Comparison of ENCODE assay signal across 7 mouse cellular contexts in the genomic region with DNA sequence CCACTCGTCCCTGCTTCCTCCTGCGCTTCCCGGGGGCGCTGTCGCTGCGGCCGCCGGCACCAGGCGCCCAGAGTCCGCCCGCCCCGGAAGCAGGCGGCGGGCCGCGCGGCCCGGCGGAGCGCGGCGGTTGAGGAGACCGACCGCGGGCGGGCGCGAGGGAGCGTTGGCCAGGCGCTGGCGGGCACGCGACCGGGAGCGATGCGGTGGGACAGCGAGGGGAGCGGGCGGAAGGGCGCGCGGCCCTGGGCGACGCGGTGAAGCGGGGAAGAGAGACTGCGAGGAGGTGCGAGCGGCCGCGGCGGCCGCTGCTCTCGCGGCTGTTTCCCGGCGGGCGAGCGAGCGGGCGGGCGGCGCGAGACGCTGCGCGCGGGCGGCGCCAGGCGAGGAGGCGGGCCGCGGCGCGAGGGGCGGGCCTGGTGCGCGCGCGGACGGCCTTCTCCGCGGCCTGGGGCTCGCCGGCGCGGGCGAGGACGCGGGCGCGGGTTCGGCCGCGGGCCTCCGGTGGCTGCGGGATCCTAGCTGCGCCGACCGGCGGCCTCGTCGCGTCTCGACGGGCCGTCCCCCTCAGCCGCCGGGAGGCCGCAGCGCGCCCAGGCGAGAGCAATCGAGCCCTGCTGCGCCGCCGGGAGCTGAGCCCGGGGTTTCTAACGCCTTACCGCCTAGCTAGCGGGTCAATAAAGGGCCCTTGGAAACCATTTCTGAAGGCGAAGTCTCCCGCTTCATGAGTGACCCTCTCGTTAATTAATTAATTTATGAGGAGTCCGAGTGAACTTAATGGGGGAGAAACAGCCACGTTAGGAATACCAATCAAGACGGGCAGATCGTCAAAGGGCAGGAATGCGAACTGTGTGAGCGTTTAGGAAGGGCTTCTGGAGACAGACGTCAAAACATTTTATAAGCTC. TPM values are rescaled to one million over a fixed set of nuclear protein-coding genes. Genes with fewer than 3 reads are reported as not detected.
A peak's percentile ranks its signal among the peaks of the same experiment; 100 is the strongest.
DNase-seq lines count a peak whose midpoint lies in the region; ATAC-seq and TF ChIP-seq lines count a peak whose summit lies in the region.

A gene (minus strand): TSS at position 326 of the 902 bp plus-strand sequence.

- DNase-seq in adrenal gland, postnatal 10 days, result peak; percentile 88
- peak; percentile 83 for DNase-seq in embryonic facial prominence, embryonic 10.5 days (ENCODE audit: low spot score)
- DNase-seq in left cerebral cortex, postnatal 36 days (ENCODE audit: low spot score in 2 of 2), result peak; percentile 81 to 88
- DNase-seq in midbrain, embryonic 10.5 days (ENCODE audit: low spot score), result peak; percentile 79
- DNase-seq in right cerebral cortex, postnatal 4 days, result peak; percentile 72

- 0 out of 2 replicates have a peak, but pooled peaks cover 3% of the 10 kb centered on the region for H3K36me3 ChIP-seq in embryonic facial prominence, embryonic 10.5 days (replicated peaks)
- no peaks in the 10 kb centered on the region for H3K36me3 ChIP-seq in intestine, postnatal 0 days (ENCODE audit: control insufficient read depth, insufficient read depth)
- no peaks in the 10 kb centered on the region for H3K36me3 ChIP-seq in midbrain, embryonic 10.5 days

- peak within 1 kb of the TSS; percentile 98 for H3K27ac ChIP-seq in embryonic facial prominence, embryonic 10.5 days (replicated peaks)
- H3K27ac ChIP-seq in intestine, postnatal 0 days (ENCODE audit: low read depth, low read length), result peak within 1 kb of the TSS; percentile 99
- peak within 1 kb of the TSS; percentile 98 for H3K27ac ChIP-seq in midbrain, embryonic 10.5 days (replicated peaks)

- no peaks in the 10 kb centered on the region for H3K27me3 ChIP-seq in embryonic facial prominence, embryonic 10.5 days (replicated peaks; ENCODE audit: low read depth, poor library complexity, severe bottlenecking)
- no peaks in the 10 kb centered on the region for H3K27me3 ChIP-seq in intestine, postnatal 0 days (replicated peaks; ENCODE audit: control insufficient read depth, insufficient read depth, low read length)
- H3K27me3 ChIP-seq in midbrain, embryonic 10.5 days (ENCODE audit: low read depth, poor library complexity, severe bottlenecking), result peaks cover 4% of the 10 kb centered on the region; the same call in 1 of the 2 replicates

- peak; percentile 44 for TF ChIP-seq CTCF in intestine, postnatal 0 days (IDR thresholded peaks at IDR 0.05; ENCODE audit: low read depth)

- H3K9ac ChIP-seq in intestine, postnatal 0 days (ENCODE audit: low read depth, low read length), result peak within 1 kb of the TSS; percentile 97

- H3K9me3 ChIP-seq in embryonic facial prominence, embryonic 10.5 days, result no peaks in the 10 kb centered on the region
- no peaks in the 10 kb centered on the region for H3K9me3 ChIP-seq in intestine, postnatal 0 days (ENCODE audit: control insufficient read depth)
- no peaks in the 10 kb centered on the region for H3K9me3 ChIP-seq in midbrain, embryonic 10.5 days (replicated peaks)

- H3K4me1 ChIP-seq in embryonic facial prominence, embryonic 10.5 days, result peaks cover 34% of the 10 kb centered on the region
- H3K4me1 ChIP-seq in intestine, postnatal 0 days (replicated peaks; ENCODE audit: control insufficient read depth, insufficient read depth, low read length), result no peaks in the 10 kb centered on the region
- H3K4me1 ChIP-seq in midbrain, embryonic 10.5 days, result peaks cover 33% of the 10 kb centered on the region

- intact Hi-C loops in left cerebral cortex, postnatal 36 days (cut with DNase I), result loop anchor here (5.0 kb wide), 3 partner anchors 51 to 84 kb away; a partner anchor contains a TSS

- ATAC-seq in granulocyte monocyte progenitor cell, adult 5-6 weeks (replicated peaks; ENCODE audit: poor library complexity, severe bottlenecking), result peak; percentile 52
- peak; percentile 91 for ATAC-seq in intestine, postnatal 0 days

- peak within 1 kb of the TSS; percentile 75 for H3K4me2 ChIP-seq in intestine, postnatal 0 days (replicated peaks; ENCODE audit: low read depth)

- peak within 1 kb of the TSS; percentile 95 for H3K4me3 ChIP-seq in embryonic facial prominence, embryonic 10.5 days
- H3K4me3 ChIP-seq in intestine, postnatal 0 days (ENCODE audit: low read depth, low read length), result peak within 1 kb of the TSS; percentile 88
- peak within 1 kb of the TSS; percentile 78 for H3K4me3 ChIP-seq in midbrain, embryonic 10.5 days

- 3% methylated on average over 132 of the region's 132 CpGs for WGBS in embryonic facial prominence, embryonic 10.5 days
- WGBS in intestine, postnatal 0 days, result under 1% methylated on average over 119 of the region's 132 CpGs
- 1% methylated on average over 132 of the region's 132 CpGs for WGBS in midbrain, embryonic 10.5 days

RNA-seq across cellular contexts. Expression of the gene that starts here (rescaled TPM):
- total RNA-seq in adrenal gland, postnatal 10 days (2021), result 10 to 100 TPM; 53.1 to 59.9 TPM
- 7.8 and 8.0 TPM in 2 replicates for polyA plus RNA-seq in embryonic facial prominence, embryonic 10.5 days (2016; fragmentation: Nextera tagmentation; extraction: Ambion mirVana)
- total RNA-seq in granulocyte monocyte progenitor cell, adult 5-6 weeks (2014; fragmentation: Nextera tagmentation), result 41.5 and 46.1 TPM in 2 replicates
- total RNA-seq in granulocyte monocyte progenitor cell, adult 5-6 weeks (2017), result 56.4 and 84.0 TPM in 2 replicates
- 6.9 and 7.2 TPM in 2 replicates for polyA plus RNA-seq in intestine, postnatal 0 days (2015; fragmentation: Nextera tagmentation; extraction: Ambion mirVana)
- 10 to 100 TPM; 95.4 to 99.3 TPM for total RNA-seq in left cerebral cortex, postnatal 36 days (2021)
- 7.7 and 9.3 TPM in 2 replicates for polyA plus RNA-seq in midbrain, embryonic 10.5 days (2016; fragmentation: Nextera tagmentation; extraction: Ambion mirVana)

Comparison
In these comparisons a context has a peak if more than half of its experiments do, and no peak if none do; other contexts are left out.
1. Peak in every context shown above with its lines: DNase-seq, ATAC-seq, H3K4me3 ChIP-seq and H3K27ac ChIP-seq.